ENCODE assay signal across 8 mouse cellular contexts in the genomic region with DNA sequence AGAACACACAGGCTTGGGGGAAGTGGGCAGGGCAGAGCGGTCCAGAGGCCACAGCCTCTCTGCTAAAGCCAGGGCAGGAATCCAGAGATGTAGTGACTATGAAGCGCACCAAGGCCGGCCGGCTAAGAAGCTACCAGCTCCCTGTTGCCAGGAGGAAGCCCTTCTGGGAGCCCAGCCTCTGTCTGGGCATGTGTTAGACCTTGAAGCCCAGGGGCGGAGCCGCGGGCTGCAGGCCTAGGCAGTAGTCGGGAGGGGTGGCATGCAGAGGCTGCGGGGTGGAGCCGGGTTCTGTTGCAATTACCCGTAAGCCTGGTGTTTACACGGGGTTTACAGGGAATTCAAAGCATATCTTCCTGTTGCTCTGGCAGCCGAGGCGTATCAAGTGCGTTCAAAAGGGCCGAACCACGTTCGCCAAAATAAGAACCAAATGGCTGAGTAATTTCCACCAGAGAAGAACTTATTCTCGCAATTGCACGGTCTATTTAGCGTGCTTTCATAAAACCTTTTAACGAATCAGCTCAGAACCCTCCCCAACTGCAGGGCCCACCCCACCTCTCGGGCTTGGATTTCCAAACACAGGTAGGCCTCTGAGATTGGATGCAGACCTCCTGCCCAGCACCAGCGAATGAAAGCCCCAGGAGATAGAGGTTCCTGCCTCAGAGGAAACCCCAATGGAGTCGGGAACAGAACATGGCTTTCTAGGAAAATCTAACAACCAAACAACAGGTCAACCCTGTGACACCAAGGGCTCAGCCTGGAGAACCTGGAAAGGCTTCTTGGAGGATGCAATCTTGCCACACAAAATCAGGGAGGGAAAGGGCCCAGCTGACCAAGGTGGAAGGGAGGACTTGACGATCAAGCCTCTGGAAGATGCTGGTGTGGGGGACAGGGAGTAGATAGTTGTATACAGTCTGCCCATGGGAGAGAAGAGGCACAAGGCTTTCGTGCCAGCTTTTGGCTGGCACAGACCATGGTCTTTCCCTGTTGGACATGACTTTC.
DNase-seq lines count a peak whose midpoint lies in the region; ATAC-seq and TF ChIP-seq lines count a peak whose summit lies in the region.

No protein-coding gene starts in this region.

- H3K9ac ChIP-seq in heart, adult 2 months (ENCODE audit: low read depth, low read length) = no peak overlapping the region
- no peak overlapping the region; the same call in 1 of the 2 replicates for H3K9ac ChIP-seq in embryonic facial prominence, embryonic 12.5 days
- H3K9ac ChIP-seq in kidney, embryonic 15.5 days = no peak overlapping the region
- no peak overlapping the region for H3K9ac ChIP-seq in lung, postnatal 0 days (replicated peaks; ENCODE audit: low read depth)

- peak; percentile 33 to 51 for DNase-seq in heart, adult 2 months
- no peak for DNase-seq in heart, postnatal 4 days
- peak; percentile 85 for DNase-seq in lung, postnatal 0 days (ENCODE audit: low spot score)
- DNase-seq in testis, postnatal 14 days (ENCODE audit: low spot score) = peak; percentile 59
- DNase-seq in left cerebral cortex, adult 11 months (ENCODE audit: low spot score) = no peak
- DNase-seq in right cerebral cortex, postnatal 25 days = no peak

- no peak for TF ChIP-seq EP300 in heart, adult 2 months (IDR thresholded peaks at IDR 0.05; ENCODE audit: insufficient read depth, low read depth, low read length)
- no peak for TF ChIP-seq EP300 in lung, postnatal 0 days (IDR thresholded peaks at IDR 0.05)

- H3K36me3 ChIP-seq in heart, adult 2 months (ENCODE audit: control insufficient read depth, insufficient read depth, low read length) = no peaks in the 10 kb centered on the region
- H3K36me3 ChIP-seq in embryonic facial prominence, embryonic 12.5 days = no peaks in the 10 kb centered on the region
- no peaks in the 10 kb centered on the region for H3K36me3 ChIP-seq in kidney, embryonic 15.5 days
- H3K36me3 ChIP-seq in lung, postnatal 0 days (ENCODE audit: insufficient read depth, low read length) = no peaks in the 10 kb centered on the region

- H3K4me2 ChIP-seq in embryonic facial prominence, embryonic 12.5 days (replicated peaks) = 0 out of 2 replicates have a peak overlapping the region, but pooled peaks have one; percentile 11
- H3K4me2 ChIP-seq in kidney, embryonic 15.5 days = peak overlapping the region; percentile 42
- peak overlapping the region; percentile 25; the same call in 1 of the 2 replicates for H3K4me2 ChIP-seq in lung, postnatal 0 days (replicated peaks; ENCODE audit: low read depth, low read length)

- no peak for TF ChIP-seq CTCF in heart, adult 2 months (IDR thresholded peaks at IDR 0.05)
- TF ChIP-seq CTCF in lung, postnatal 0 days (IDR thresholded peaks at IDR 0.05) = no peak

- H3K9me3 ChIP-seq in embryonic facial prominence, embryonic 12.5 days = no peaks in the 10 kb centered on the region
- no peaks in the 10 kb centered on the region for H3K9me3 ChIP-seq in kidney, embryonic 15.5 days (replicated peaks)
- no peaks in the 10 kb centered on the region for H3K9me3 ChIP-seq in lung, postnatal 0 days (ENCODE audit: low read length)

- no peaks in the 10 kb centered on the region for H3K4me1 ChIP-seq in heart, adult 2 months (ENCODE audit: control insufficient read depth, insufficient read depth, low read length)
- H3K4me1 ChIP-seq in embryonic facial prominence, embryonic 12.5 days = peaks cover 36% of the 10 kb centered on the region
- H3K4me1 ChIP-seq in kidney, embryonic 15.5 days = peaks cover 17% of the 10 kb centered on the region
- H3K4me1 ChIP-seq in lung, postnatal 0 days (ENCODE audit: insufficient read depth, low read depth, low read length) = no peaks in the 10 kb centered on the region; the same call in 1 of the 2 replicates

- no peaks in the 10 kb centered on the region for H3K79me2 ChIP-seq in heart, adult 2 months (replicated peaks; ENCODE audit: control insufficient read depth, insufficient read depth, low read length)

- no peak for TF ChIP-seq POLR2A in heart, adult 2 months (IDR thresholded peaks at IDR 0.05; ENCODE audit: insufficient read depth, low read depth, low read length)

- 54% methylated on average over 27 of the region's 27 CpGs for WGBS in heart, adult 2 months
- 21% methylated on average over 27 of the region's 27 CpGs for WGBS in embryonic facial prominence, embryonic 12.5 days
- 28% methylated on average over 27 of the region's 27 CpGs for WGBS in kidney, embryonic 15.5 days
- 39% methylated on average over 27 of the region's 27 CpGs for WGBS in lung, postnatal 0 days

- H3K4me3 ChIP-seq in heart, adult 2 months = no peak overlapping the region
- no peak overlapping the region for H3K4me3 ChIP-seq in embryonic facial prominence, embryonic 12.5 days
- H3K4me3 ChIP-seq in kidney, embryonic 15.5 days (replicated peaks) = no peak overlapping the region
- no peak overlapping the region for H3K4me3 ChIP-seq in lung, postnatal 0 days (ENCODE audit: low read depth, low read length)

- no peaks in the 10 kb centered on the region; the same call in 1 of the 2 replicates for H3K27me3 ChIP-seq in heart, adult 2 months (ENCODE audit: control insufficient read depth, insufficient read depth, low read length)
- H3K27me3 ChIP-seq in embryonic facial prominence, embryonic 12.5 days = no peaks in the 10 kb centered on the region
- H3K27me3 ChIP-seq in kidney, embryonic 15.5 days = 0 out of 2 replicates have a peak, but pooled peaks cover 6% of the 10 kb centered on the region
- H3K27me3 ChIP-seq in lung, postnatal 0 days (replicated peaks; ENCODE audit: insufficient read depth, low read length) = no peaks in the 10 kb centered on the region

- ATAC-seq in embryonic facial prominence, embryonic 12.5 days (ENCODE audit: insufficient number of reproducible peaks, insufficient read depth, low FRiP score, low TSS enrichment) = peak; percentile 82; the same call in 1 of the 2 replicates
- peak; percentile 52; the same call in 1 of the 2 replicates for ATAC-seq in kidney, embryonic 15.5 days (replicated peaks; ENCODE audit: low FRiP score)
- ATAC-seq in lung, postnatal 0 days = peak; percentile 97

- intact Hi-C loops in heart, adult 2 months (cut with DNase I) = no loop called here

- no peak overlapping the region for H3K27ac ChIP-seq in heart, adult 2 months
- peak overlapping the region; percentile 85 for H3K27ac ChIP-seq in embryonic facial prominence, embryonic 12.5 days
- H3K27ac ChIP-seq in kidney, embryonic 15.5 days = no peak overlapping the region
- H3K27ac ChIP-seq in lung, postnatal 0 days (ENCODE audit: low read length) = no peak overlapping the region

Comparison
In these comparisons a context has a peak if more than half of its experiments do, and no peak if none do; other contexts are left out.
1. DNase-seq: peak in heart, adult 2 months (2 of 2), lung, postnatal 0 days (single experiment) and testis, postnatal 14 days (single experiment); none in heart, postnatal 4 days (single experiment), left cerebral cortex, adult 11 months (single experiment) and right cerebral cortex, postnatal 25 days (single experiment).
2. Peak in every context shown above with its lines, with median percentiles within 50 percentile points of each other: ATAC-seq and H3K4me2 ChIP-seq.